Mouse (Mus musculus) embryonic facial prominence, embryonic 11.5 days (tissue): ENCODE results near the gene Dach1. TPM values are rescaled to one million over a fixed set of nuclear protein-coding genes. Genes with fewer than 3 reads are reported as not detected.

ENCODE experiments used
- ATAC-seq: fragments of 200-750 bp; cut with Nextera tagmentation; replicated peaks from 2 replicates; pipeline ENCODE4 v1.8.0; 2017; ENCODE audit warnings: low read depth; ENCODE audit not compliant: insufficient number of reproducible peaks, low FRiP score, low TSS enrichment
- DNase-seq: peaks from one replicate; pipeline ENCODE4 v3.0.0-alpha.2; 2015; ENCODE audit warnings: low spot score
- H3K27ac ChIP-seq: fragments of 300-500 bp; sonication (generic); replicated peaks from 2 replicates; pipeline ENCODE4 v1.5.1; 2014; ENCODE audit warnings: mild to moderate bottlenecking, low read depth, low read length, control low read depth
- H3K27me3 ChIP-seq: fragments of 300-500 bp; sonication (generic); 2 replicates; pipeline ENCODE4 v1.6.1; 2014; ENCODE audit warnings: mild to moderate bottlenecking, low read length, moderate library complexity, mixed read lengths; ENCODE audit not compliant: control insufficient read depth, insufficient read depth
- H3K36me3 ChIP-seq: fragments of 300-500 bp; sonication (generic); replicated peaks from 2 replicates; pipeline ENCODE4 v1.6.1; 2014; ENCODE audit warnings: low read depth, mild to moderate bottlenecking, low read length, moderate library complexity, mixed read lengths; ENCODE audit not compliant: control insufficient read depth, insufficient read depth
- H3K4me1 ChIP-seq: fragments of 300-500 bp; sonication (generic); 2 replicates; pipeline ENCODE4 v1.6.1; 2014; ENCODE audit warnings: low read length, mixed read lengths; ENCODE audit not compliant: control insufficient read depth, insufficient read depth
- H3K4me2 ChIP-seq: fragments of 300-500 bp; sonication (generic); 2 replicates; pipeline ENCODE4 v1.6.1; 2014; ENCODE audit warnings: low read depth, mild to moderate bottlenecking, control low read depth, low read length, moderate library complexity
- H3K4me3 ChIP-seq: fragments of 300-500 bp; sonication (generic); 2 replicates; pipeline ENCODE4 v1.5.1; 2014; ENCODE audit warnings: low read depth, low read length, control low read depth
- H3K9ac ChIP-seq: fragments of 300-500 bp; sonication (generic); replicated peaks from 2 replicates; pipeline ENCODE4 v1.6.1; 2014; ENCODE audit warnings: mild to moderate bottlenecking, control low read depth, low read length
- H3K9me3 ChIP-seq: fragments of 300-500 bp; sonication (generic); replicated peaks from 2 replicates; pipeline ENCODE4 v1.6.1; 2016; ENCODE audit warnings: mild to moderate bottlenecking, low read length, inconsistent platforms, mixed read lengths; ENCODE audit not compliant: control insufficient read depth
- WGBS: fragments of 180-500 bp; shearing (Covaris S2); extraction: QIAGEN DNeasy Blood & Tissue Kit; methylation state at CpG from one replicate; pipeline ENCODE4 v1.1.7; 2014; 5-methylcytosine and 5-hydroxymethylcytosine counted together
- polyA plus RNA-seq: library from polyadenylated mRNA; unstranded; fragments of >200 nt; fragmentation: Nextera tagmentation; extraction: Ambion mirVana; gene quantifications from 2 replicates; pipeline ENCODE4 v1.2.1, GENCODE M21; 2014

The Dach1 gene
- polyA plus RNA-seq, 1 experiment from 2014 or later: 11.5 TPM

DNA sequence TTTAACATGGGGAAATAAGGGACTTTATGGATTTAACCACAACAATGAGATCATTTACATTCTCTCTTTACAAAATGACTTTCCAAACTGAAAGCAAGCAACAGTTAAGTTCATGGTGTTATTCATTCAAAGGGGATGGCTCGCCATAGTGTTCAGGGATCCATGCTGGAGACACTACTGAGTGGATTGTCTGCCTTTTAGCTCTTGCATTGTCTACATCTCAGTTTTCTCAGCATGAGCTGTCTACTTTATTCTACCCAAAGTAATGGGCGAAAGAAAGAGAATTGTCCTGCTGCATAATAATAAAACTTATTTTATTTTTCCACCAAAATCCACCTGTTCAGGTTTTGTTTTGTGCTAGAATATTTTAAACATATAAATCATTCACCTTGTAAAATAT is 121.2 kb downstream of the Dach1 start:
- Histone ChIP-seq H3K4me1 (no peaks in the 10 kb centered on the region), H3K36me3 (no peaks in the 10 kb centered on the region), H3K9me3 (no peaks in the 10 kb centered on the region), H3K9ac (no peak overlapping the region), H3K27me3 (no peaks in the 10 kb centered on the region), H3K27ac (no peak overlapping the region), H3K4me3 (no peak overlapping the region), H3K4me2 (no peak overlapping the region)
- 69% methylated on average over 2 of the region's 2 CpGs for WGBS
- ATAC-seq (no peak), DNase-seq (no peak)

DNA sequence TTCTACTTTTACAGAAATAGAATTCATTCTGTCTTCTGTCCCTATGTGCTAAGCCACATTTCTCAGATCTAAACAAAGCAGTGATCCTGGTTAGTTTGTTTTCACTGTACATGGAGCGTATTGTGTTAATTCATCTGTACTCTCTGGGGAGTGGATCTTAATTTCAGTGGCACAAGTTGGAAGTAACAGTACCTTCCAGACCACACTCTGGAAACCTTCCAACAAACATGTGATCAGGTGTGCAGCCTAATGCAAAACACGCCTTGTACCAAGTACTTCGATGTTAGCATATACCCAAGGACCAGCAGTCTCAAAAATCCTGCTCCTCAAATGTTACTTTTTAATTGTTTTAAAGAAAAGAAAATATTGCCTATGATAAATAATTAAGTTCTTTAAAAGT is 121.9 kb downstream of the Dach1 start:
- DNase-seq (peak; percentile 56), ATAC-seq (no peak)
- Histone ChIP-seq H3K4me3 (no peak overlapping the region), H3K9me3 (no peaks in the 10 kb centered on the region), H3K27me3 (no peaks in the 10 kb centered on the region), H3K9ac (no peak overlapping the region), H3K4me2 (no peak overlapping the region), H3K36me3 (no peaks in the 10 kb centered on the region), H3K4me1 (no peaks in the 10 kb centered on the region), H3K27ac (no peak overlapping the region)
- 61% methylated on average over 3 of the region's 3 CpGs for WGBS

DNA sequence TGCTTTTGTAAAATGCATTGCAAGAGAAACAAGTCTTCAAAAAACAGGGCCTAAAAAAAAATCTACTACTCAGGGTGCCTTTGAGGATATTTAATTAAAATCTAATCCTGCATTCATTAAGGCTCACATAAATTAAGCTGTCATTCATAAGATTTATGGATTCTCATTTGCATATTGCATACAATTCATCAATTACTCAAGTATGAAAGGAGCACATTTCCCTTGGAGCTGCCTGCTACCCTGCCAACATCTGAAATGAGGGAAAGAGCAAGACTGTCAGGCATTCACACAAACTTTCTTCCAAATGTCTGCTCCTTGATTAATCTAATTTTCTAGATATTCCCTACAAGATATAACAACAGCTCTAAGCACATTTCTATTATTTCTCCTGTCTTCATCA is 122.6 kb downstream of the Dach1 start:
- no peaks in the 10 kb centered on the region for H3K9me3 ChIP-seq
- H3K4me1 ChIP-seq: no peaks in the 10 kb centered on the region
- H3K4me2 ChIP-seq: no peak overlapping the region
- H3K9ac ChIP-seq: no peak overlapping the region
- ATAC-seq: no peak
- no peak overlapping the region for H3K4me3 ChIP-seq
- no peaks in the 10 kb centered on the region for H3K27me3 ChIP-seq
- no peak overlapping the region for H3K27ac ChIP-seq
- DNase-seq: no peak
- H3K36me3 ChIP-seq: no peaks in the 10 kb centered on the region

DNA sequence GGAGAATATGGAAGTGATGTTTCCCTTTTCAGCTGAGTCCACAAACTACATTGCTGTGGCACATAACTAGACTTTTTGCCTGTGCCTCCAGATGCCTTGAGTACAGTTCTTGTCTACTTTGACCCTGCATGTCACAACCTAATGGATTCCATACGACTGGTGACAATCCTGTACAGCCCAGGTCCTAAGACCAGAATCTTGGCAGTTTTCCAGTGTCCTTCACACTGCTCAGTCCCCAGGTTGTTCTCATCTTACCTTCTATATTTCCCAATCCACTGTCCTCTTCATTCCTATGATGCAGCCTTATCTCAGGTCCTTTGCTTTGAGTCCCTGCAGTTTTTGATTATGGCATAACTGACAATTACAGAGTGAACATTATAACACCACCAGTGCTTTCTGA is 131.0 kb downstream of the Dach1 start:
- Histone ChIP-seq H3K4me3 (no peak overlapping the region), H3K9ac (no peak overlapping the region), H3K27me3 (no peaks in the 10 kb centered on the region), H3K36me3 (no peaks in the 10 kb centered on the region), H3K9me3 (no peaks in the 10 kb centered on the region), H3K27ac (no peak overlapping the region), H3K4me2 (no peak overlapping the region), H3K4me1 (no peaks in the 10 kb centered on the region)
- ATAC-seq: 0 out of 2 replicates have a peak, but pooled peaks have one; percentile 44
- DNase-seq: peak; percentile 55
- WGBS: 11% methylated on average over 1 of the region's 1 CpGs

DNA sequence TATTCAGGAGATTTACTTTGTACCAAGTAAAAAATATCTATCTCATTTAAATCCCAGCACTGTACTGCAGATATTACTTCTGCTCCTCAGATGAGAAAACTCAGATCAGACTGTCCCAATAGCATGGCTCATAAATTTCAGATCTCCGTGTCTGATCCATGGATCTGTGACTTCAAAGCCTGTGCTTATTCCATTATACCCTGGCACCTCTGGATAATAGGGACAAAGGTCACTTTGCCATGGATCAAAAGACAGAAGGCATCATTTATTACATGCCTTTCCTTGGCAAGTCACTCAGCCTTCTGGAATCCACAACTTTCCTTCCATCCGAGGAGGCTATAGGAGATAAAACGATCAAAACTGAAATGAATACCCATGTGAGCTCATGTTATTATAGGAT is 132.4 kb downstream of the Dach1 start:
- no peak overlapping the region for H3K9ac ChIP-seq
- no peak for ATAC-seq
- H3K4me2 ChIP-seq: no peak overlapping the region
- H3K27ac ChIP-seq: no peak overlapping the region
- no peak for DNase-seq
- H3K9me3 ChIP-seq: no peaks in the 10 kb centered on the region
- no peaks in the 10 kb centered on the region for H3K27me3 ChIP-seq
- 59% methylated on average over 3 of the region's 3 CpGs for WGBS
- no peak overlapping the region for H3K4me3 ChIP-seq
- H3K4me1 ChIP-seq: no peaks in the 10 kb centered on the region
- H3K36me3 ChIP-seq: no peaks in the 10 kb centered on the region

DNA sequence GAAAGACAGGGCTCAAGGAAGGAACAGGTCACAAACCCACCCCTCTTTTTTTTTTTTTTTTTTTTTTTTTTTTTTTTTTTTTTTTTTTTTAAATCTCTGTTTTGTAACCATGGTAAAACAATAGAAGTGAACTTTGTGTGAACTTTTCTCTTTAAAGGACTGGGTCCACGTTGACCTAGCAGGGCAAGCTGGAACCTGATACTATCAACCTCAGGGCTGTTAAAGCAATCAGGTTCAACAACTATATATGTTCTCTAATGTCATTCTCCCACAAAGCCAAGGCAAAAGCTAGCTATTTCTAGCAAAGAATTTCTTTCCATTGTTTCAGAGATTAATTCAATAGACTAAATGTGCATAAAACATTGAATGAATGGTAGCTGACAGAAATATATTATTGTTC is 134.3 kb downstream of the Dach1 start:
- WGBS: 0% methylated on average over 1 of the region's 1 CpGs
- H3K4me3 ChIP-seq: no peak overlapping the region
- H3K9ac ChIP-seq: no peak overlapping the region
- H3K36me3 ChIP-seq: no peaks in the 10 kb centered on the region
- no peak overlapping the region for H3K4me2 ChIP-seq
- no peaks in the 10 kb centered on the region for H3K27me3 ChIP-seq
- H3K4me1 ChIP-seq: no peaks in the 10 kb centered on the region
- H3K27ac ChIP-seq: no peak overlapping the region
- ATAC-seq (no peak), DNase-seq (peak; percentile 64)
- no peaks in the 10 kb centered on the region for H3K9me3 ChIP-seq

DNA sequence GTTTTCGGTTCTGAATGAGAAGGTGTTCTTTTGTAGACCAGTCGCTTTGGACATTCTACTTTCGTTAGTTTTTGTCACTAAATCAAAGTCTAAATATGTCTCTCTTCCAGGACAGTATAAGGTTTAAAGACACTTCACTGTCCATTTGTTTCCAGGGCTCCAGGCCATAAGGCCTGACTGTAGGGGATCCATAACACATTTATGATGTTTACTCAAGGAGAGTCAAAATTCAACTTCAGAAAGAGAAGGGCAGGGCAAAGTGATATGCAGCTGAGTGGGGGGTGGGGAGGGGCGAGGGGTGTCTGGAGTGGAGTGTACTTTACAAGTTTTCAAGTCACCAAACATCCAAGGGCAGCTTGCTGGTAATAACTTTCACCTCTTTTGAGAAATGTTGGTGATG is 146.0 kb downstream of the Dach1 start:
- H3K27ac ChIP-seq: no peak overlapping the region
- no peak overlapping the region for H3K4me3 ChIP-seq
- no peak overlapping the region for H3K4me2 ChIP-seq
- no peaks in the 10 kb centered on the region for H3K9me3 ChIP-seq
- H3K4me1 ChIP-seq: no peaks in the 10 kb centered on the region
- ATAC-seq (no peak), DNase-seq (no peak)
- H3K36me3 ChIP-seq: no peaks in the 10 kb centered on the region
- WGBS: 82% methylated on average over 4 of the region's 4 CpGs
- no peaks in the 10 kb centered on the region for H3K27me3 ChIP-seq
- no peak overlapping the region for H3K9ac ChIP-seq

DNA sequence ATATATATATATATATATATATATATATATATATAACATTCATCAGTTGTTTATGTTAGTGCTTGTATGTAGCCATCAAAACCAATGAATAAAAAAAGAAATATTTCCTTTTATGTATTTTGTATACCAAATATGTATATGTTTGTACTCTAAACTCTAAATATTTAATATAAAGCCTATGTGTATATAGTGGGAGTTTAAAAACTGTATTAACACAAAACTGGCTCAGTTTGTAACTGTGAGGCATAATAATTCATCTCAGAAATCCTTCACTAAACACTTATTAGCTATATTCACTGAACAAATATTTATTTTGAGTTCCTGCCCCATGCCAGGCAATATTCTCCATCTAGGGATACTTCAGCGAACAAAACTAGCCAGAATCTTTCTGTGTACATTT is 155.5 kb downstream of the Dach1 start:
- H3K4me3 ChIP-seq: no peak overlapping the region
- H3K4me1 ChIP-seq: no peaks in the 10 kb centered on the region
- H3K36me3 ChIP-seq: no peaks in the 10 kb centered on the region
- no peak overlapping the region for H3K4me2 ChIP-seq
- H3K9ac ChIP-seq: no peak overlapping the region
- no peak for ATAC-seq
- no peaks in the 10 kb centered on the region for H3K9me3 ChIP-seq
- DNase-seq: no peak
- no peaks in the 10 kb centered on the region for H3K27me3 ChIP-seq
- no peak overlapping the region for H3K27ac ChIP-seq
- 87% methylated on average over 1 of the region's 1 CpGs for WGBS

DNA sequence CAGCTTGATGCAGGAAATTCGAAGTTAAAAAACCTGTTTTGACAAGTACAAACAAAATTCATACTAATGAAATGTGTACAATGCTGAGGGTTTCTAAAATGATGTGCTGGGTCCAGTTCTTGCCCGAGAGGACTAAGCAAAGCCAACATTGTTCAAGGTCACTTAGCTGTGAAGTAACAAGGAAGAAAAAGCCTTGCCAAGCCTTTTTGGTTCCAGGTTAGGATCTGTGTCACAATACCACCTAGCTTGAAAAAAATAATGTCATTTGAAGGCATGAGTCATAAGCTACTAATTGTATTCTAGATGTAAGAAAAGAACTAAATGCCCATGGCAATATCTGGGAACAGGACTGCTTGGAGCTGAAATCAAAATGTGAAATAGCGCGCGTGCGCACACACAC is 161.1 kb downstream of the Dach1 start:
- H3K36me3 ChIP-seq: no peaks in the 10 kb centered on the region
- H3K27me3 ChIP-seq: no peaks in the 10 kb centered on the region
- WGBS: 87% methylated on average over 6 of the region's 6 CpGs
- H3K9ac ChIP-seq: no peak overlapping the region
- H3K27ac ChIP-seq: no peak overlapping the region
- DNase-seq: no peak
- H3K4me2 ChIP-seq: no peak overlapping the region
- no peak for ATAC-seq
- no peaks in the 10 kb centered on the region for H3K9me3 ChIP-seq
- H3K4me1 ChIP-seq: no peaks in the 10 kb centered on the region
- H3K4me3 ChIP-seq: no peak overlapping the region
